Mouse (Mus musculus) G1E (cell line): ENCODE results near the gene Abca4.

Experiments used
- CTCF ChIP-seq: IDR thresholded peaks from 2 replicates; pipeline ENCODE4 v1.5.1; 2012; ENCODE audit warnings: low read depth, low read length, inconsistent platforms, mixed read lengths
- GATA2 ChIP-seq: IDR thresholded peaks from 2 replicates; pipeline ENCODE4 v1.6.1; 2012; ENCODE audit warnings: low read depth, low read length, inconsistent platforms, borderline replicate concordance
- TAL1 ChIP-seq: conservative IDR thresholded peaks from 2 replicates; pipeline ENCODE4 v1.6.1; 2012; ENCODE audit warnings: low read depth, low read length, inconsistent platforms, mixed read lengths

- TF ChIP-seq GATA2 (no peak), CTCF (no peak), TAL1 (no peak)
These were observed 49.1 kb upstream of the Abca4 start for GRCm38 (mm10) chr3:121995125-121995524.
